Mouse (Mus musculus) bone marrow, adult 2 months (tissue): ENCODE measurements around the gene Taok3.

ENCODE experiments used
- CTCF ChIP-seq: fragments of 200-500 bp; IDR thresholded peaks from 2 replicates; pipeline ENCODE4 v1.5.1; 2011; ENCODE audit warnings: low read length, control low read depth; ENCODE audit not compliant: control insufficient read depth, insufficient read depth
- POLR2A ChIP-seq: fragments of 200-500 bp; IDR thresholded peaks from 2 replicates; pipeline ENCODE4 v1.6.1; 2011; ENCODE audit warnings: low read depth, mild to moderate bottlenecking, control low read depth, low read length, borderline replicate concordance; ENCODE audit not compliant: control insufficient read depth

DNA sequence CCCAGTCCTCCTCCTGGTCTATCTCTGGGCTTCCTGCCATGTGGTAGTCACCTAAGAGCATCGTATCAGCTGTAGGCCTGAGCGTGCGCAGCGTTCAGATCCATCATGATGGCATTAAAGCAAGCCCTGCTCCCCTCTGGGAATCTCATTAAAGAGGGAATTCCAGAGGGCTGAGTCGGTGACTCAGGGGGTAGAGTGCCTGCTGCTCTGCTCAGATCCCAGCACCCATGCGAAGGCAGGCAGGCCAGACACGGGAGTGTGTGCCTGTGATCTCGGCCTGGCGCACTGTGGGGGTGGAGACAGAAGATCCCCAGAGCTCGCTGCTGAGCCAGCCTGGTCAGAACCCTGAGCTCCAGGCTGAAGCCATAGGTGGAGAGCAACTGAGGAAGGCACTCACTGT is 128.4 kb downstream of the Taok3 start:
- TF ChIP-seq CTCF, result no peak
- no peak for TF ChIP-seq POLR2A
